Mouse (Mus musculus): ENCODE results near the gene Clasrp. TPM values are rescaled to one million over a fixed set of nuclear protein-coding genes. Genes with fewer than 3 reads are reported as not detected.

The Clasrp gene
- polyA plus RNA-seq, 1 experiment from 2014 or later: 66.1 TPM

DNA sequence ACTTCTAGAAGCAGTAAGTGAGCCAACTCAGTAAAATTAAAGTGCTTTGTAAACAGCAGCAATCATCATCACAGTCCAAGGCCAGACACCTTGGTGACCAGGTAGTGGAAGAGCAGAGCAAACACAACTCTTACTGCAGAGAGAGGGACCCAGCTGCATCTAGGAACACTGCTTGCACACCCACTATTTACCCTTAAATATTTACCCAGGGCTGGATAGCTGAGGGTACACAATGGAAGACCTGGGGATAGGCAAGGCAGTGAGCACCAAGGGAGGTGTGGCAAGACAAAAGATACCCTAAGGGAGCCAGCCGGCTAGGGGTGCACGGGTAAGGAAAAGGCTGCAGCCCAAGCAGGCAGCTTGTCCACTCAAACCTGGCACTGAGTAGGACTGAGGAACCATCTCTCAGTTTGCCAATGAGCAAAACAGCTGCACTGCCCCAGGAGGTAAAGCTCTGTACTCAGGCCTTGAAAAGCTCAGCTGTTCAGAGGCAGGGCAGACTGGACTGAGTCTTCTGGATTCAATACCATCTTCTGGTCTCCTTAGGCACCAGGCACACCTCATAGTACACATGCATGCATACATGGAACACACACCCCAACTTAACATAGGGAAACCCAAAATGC is 56.8 kb downstream of the Clasrp start:
- 56% methylated on average over 2 of the region's 2 CpGs for WGBS
- Histone ChIP-seq H3K4me2 (replicated peaks) (no peak overlapping the region), H3K4me3 (replicated peaks) (no peak overlapping the region), H3K4me1 (peaks cover 31% of the 10 kb centered on the region), H3K27me3 (no peaks in the 10 kb centered on the region), H3K36me3 (no peaks in the 10 kb centered on the region), H3K9ac (no peak overlapping the region), H3K27ac (replicated peaks) (no peak overlapping the region), H3K9me3 (replicated peaks) (no peaks in the 10 kb centered on the region)
- ATAC-seq (ENCODE audit: insufficient number of reproducible peaks, low FRiP score, low TSS enrichment, low read depth): no peak

DNA sequence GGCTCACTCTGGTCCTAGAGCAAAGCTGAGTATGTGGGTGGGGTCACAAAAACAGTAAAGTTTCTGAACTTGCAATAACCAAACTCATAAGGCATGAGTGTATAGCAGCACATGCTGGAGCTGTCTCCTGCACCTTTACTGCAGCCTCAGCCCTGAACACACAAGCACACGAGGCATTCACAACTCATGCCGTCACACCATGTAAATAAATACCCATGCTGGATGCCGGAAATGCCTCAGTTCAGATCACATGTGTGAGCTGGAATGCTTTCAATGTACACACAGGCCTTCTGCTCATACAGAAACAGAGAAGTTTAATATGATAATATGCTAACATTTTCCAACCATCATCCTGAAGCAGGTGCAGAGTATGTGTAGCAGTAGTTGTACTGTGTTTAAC is 58.3 kb downstream of the Clasrp start:
- Histone ChIP-seq H3K36me3 (no peaks in the 10 kb centered on the region), H3K4me3 (replicated peaks) (no peak overlapping the region), H3K27me3 (no peaks in the 10 kb centered on the region), H3K4me1 (peaks cover 37% of the 10 kb centered on the region), H3K9me3 (replicated peaks) (no peaks in the 10 kb centered on the region), H3K27ac (replicated peaks) (no peak overlapping the region), H3K4me2 (replicated peaks) (no peak overlapping the region), H3K9ac (no peak overlapping the region)
- 35% methylated on average over 3 of the region's 3 CpGs for WGBS
- no peak for ATAC-seq (ENCODE audit: insufficient number of reproducible peaks, low FRiP score, low TSS enrichment, low read depth)

DNA sequence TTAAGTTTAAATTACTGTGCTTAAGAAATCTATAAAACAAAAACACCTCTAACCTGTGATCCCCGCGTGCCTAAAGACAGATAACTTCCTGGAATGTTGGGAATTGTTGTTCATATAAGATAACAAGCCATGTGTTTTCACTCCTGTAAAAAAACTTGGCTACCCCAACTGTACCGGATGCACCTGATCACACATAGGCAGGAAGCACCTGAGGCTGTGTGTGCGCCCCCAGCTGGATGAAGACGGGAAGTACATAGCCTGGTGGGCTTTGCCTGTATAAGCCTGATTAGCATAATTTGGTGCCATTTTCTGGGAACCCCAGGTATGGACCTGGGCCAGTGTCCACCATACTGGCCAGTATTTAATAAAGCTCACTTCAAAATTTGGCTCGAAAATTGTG is 60.7 kb downstream of the Clasrp start:
- Histone ChIP-seq H3K4me3 (replicated peaks) (no peak overlapping the region), H3K27me3 (no peaks in the 10 kb centered on the region), H3K4me1 (peaks cover 41% of the 10 kb centered on the region), H3K4me2 (replicated peaks) (no peak overlapping the region), H3K9me3 (replicated peaks) (no peaks in the 10 kb centered on the region), H3K9ac (no peak overlapping the region), H3K27ac (replicated peaks) (no peak overlapping the region), H3K36me3 (no peaks in the 10 kb centered on the region)
- ATAC-seq (ENCODE audit: insufficient number of reproducible peaks, low FRiP score, low TSS enrichment, low read depth): no peak
- WGBS: 46% methylated on average over 6 of the region's 6 CpGs

DNA sequence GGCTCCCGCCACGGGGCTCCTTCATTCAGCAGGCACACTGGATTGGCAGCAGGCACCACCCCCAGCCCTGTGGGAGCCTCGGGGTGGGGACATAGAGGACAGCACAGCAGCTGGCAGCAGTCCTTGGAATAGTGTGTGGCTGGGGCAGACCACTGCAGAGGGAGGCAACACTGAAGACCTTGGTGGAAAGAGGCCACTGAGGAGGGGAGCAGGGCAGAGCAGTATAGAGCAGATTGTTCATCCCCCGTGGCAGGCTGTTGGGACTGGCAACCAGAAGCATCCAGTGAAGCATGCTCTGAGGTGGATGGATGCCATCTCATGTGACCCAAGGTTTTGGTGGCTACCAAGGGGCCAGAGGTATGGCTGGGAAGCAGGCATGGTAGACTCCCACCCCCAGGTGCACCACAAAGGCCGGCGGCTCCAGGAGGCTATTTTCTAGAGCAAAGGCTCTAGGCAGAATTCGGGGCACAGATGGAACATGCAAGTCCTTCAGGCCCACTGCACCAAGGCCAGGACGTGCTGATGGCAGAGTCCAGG is 62.1 kb downstream of the Clasrp start:
- Histone ChIP-seq H3K4me2 (replicated peaks) (no peak overlapping the region), H3K36me3 (no peaks in the 10 kb centered on the region), H3K9ac (no peak overlapping the region), H3K27ac (replicated peaks) (peak overlapping the region; percentile 60), H3K9me3 (replicated peaks) (no peaks in the 10 kb centered on the region), H3K4me3 (replicated peaks) (no peak overlapping the region), H3K4me1 (peaks cover 36% of the 10 kb centered on the region), H3K27me3 (no peaks in the 10 kb centered on the region)
- ATAC-seq (ENCODE audit: insufficient number of reproducible peaks, low FRiP score, low TSS enrichment, low read depth): peak; percentile 84
- 53% methylated on average over 8 of the region's 8 CpGs for WGBS

DNA sequence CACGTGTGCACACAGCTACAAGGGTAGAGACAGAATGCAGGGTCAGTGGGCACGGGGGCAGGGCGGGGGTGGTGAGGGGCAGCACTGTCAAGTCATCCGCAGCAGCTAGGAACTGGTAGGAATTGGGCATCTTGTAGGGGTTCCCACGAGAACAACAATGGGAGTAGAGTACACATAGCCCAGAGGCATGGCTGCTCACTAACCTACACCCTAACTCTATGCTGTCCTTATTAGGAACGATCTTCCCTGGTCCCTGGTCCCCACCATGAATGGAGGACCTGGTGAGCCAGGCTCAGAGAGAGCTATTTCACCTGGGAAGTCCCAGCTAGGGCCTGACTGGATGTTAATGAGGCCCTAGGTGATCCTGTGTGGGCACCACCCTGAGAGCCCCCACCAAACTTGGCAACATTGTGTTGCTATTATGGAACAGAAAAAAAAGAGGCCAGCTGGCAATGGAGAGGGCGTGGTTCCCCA is 62.6 kb downstream of the Clasrp start:
- WGBS: 73% methylated on average over 7 of the region's 7 CpGs
- Histone ChIP-seq H3K27me3 (no peaks in the 10 kb centered on the region), H3K4me1 (peaks cover 36% of the 10 kb centered on the region), H3K4me2 (replicated peaks) (no peak overlapping the region), H3K27ac (replicated peaks) (peak overlapping the region; percentile 60; the same call in 1 of the 2 replicates), H3K36me3 (no peaks in the 10 kb centered on the region), H3K9me3 (replicated peaks) (no peaks in the 10 kb centered on the region), H3K9ac (no peak overlapping the region), H3K4me3 (replicated peaks) (no peak overlapping the region)
- peak; percentile 11 for ATAC-seq (ENCODE audit: insufficient number of reproducible peaks, low FRiP score, low TSS enrichment, low read depth)

DNA sequence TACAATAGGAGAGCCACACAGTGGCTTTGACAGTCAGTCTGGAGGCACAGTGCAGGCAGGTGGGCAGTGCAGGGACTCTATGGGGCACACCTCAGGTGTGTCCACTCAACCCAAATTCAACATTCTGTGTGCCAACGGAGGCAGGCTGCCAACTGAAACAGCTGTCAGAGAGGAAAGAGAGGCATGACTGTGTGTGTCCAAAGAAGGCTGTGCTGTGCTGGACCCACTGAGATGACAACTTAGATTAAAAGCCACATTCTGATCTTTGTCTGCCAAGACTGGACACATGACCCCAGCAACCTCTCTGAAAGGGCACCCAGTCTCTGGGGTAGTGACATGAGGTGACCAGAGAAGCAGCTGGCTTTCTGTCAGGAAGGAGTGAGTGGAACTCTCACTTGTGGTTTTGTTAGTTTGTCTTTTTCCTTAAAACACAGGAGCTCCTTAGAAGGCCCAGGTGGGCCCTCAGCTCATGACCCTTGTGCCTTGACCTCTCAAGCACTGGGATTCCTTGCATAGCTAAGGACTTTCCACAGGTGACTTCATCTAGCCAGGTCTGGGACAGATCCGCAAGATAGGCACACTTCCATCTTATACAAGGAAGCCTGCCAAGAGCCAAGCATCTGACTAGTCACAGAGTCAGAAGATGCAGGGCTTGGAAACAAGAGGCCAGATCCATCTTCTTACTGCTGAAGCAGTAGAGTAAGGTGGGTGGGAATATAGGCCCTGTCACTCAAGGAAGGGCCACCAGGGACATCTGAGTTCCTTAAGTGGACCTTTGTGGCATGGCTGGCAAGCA is 63.3 kb downstream of the Clasrp start:
- H3K27ac ChIP-seq (replicated peaks): no peak overlapping the region
- H3K4me3 ChIP-seq (replicated peaks): no peak overlapping the region
- H3K9ac ChIP-seq: no peak overlapping the region
- peaks cover 29% of the 10 kb centered on the region for H3K4me1 ChIP-seq
- 87% methylated on average over 2 of the region's 2 CpGs for WGBS
- no peaks in the 10 kb centered on the region for H3K27me3 ChIP-seq
- no peaks in the 10 kb centered on the region for H3K36me3 ChIP-seq
- H3K9me3 ChIP-seq (replicated peaks): no peaks in the 10 kb centered on the region
- ATAC-seq (ENCODE audit: insufficient number of reproducible peaks, low FRiP score, low TSS enrichment, low read depth): no peak
- no peak overlapping the region for H3K4me2 ChIP-seq (replicated peaks)

DNA sequence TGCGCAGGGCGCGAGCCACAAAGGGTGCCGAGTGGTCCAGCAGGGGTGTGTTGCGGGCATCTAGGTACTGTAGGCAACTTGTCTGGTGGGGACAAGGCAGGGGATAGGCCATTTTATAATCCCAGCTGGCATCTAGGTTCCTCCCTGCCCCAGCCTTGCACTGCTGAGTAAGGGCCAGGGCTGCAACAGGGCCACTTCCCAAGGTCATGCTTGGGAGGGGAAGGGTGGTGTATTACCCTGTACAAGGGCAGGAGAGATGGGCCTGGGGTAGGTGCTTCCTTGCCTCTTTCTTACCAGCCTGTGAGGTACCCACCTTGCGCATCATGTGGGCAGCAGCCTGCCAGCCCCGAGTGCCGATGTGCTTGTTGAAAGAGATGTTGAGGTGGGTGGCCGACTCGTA is 69.6 kb downstream of the Clasrp start:
- ATAC-seq (ENCODE audit: insufficient number of reproducible peaks, low FRiP score, low TSS enrichment, low read depth): no peak

DNA sequence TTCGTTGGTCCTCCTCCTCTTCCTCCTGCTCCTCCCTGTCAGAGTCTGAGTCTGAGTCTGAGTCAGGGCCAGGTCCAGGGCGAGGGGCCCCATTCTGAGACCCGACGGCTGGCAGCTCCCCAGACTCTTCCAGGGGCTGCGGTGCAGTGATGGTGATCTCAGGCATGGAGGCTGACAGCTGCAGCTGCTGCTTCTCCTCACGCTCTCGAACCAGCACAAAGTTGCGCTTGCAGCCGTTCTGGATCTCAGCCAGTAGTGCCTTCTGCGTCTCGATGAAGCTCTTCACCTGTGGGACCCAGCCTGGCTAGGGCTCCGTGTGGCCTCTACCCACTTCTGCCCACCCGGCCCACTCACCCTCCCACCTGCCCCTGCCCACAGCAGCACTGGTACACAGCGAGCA is 72.0 kb downstream of the Clasrp start:
- H3K4me3 ChIP-seq (replicated peaks): no peak overlapping the region
- no peak for ATAC-seq (ENCODE audit: insufficient number of reproducible peaks, low FRiP score, low TSS enrichment, low read depth)
- no peak overlapping the region for H3K27ac ChIP-seq (replicated peaks)
- WGBS: 86% methylated on average over 14 of the region's 14 CpGs
- no peaks in the 10 kb centered on the region for H3K9me3 ChIP-seq (replicated peaks)
- no peak overlapping the region for H3K4me2 ChIP-seq (replicated peaks)
- H3K4me1 ChIP-seq: no peaks in the 10 kb centered on the region
- no peak overlapping the region for H3K9ac ChIP-seq
- H3K27me3 ChIP-seq: no peaks in the 10 kb centered on the region
- H3K36me3 ChIP-seq: peaks cover 74% of the 10 kb centered on the region

More for the DNA sequence above, 69.6 kb downstream of the Clasrp start:
- H3K36me3 ChIP-seq: peaks cover 60% of the 10 kb centered on the region
- H3K9ac ChIP-seq: no peak overlapping the region
- WGBS: 93% methylated on average over 10 of the region's 10 CpGs
- H3K27me3 ChIP-seq: no peaks in the 10 kb centered on the region
- no peaks in the 10 kb centered on the region for H3K4me1 ChIP-seq
- H3K4me2 ChIP-seq (replicated peaks): no peak overlapping the region
- H3K9me3 ChIP-seq (replicated peaks): no peaks in the 10 kb centered on the region
- no peak overlapping the region for H3K27ac ChIP-seq (replicated peaks)
- H3K4me3 ChIP-seq (replicated peaks): no peak overlapping the region

DNA sequence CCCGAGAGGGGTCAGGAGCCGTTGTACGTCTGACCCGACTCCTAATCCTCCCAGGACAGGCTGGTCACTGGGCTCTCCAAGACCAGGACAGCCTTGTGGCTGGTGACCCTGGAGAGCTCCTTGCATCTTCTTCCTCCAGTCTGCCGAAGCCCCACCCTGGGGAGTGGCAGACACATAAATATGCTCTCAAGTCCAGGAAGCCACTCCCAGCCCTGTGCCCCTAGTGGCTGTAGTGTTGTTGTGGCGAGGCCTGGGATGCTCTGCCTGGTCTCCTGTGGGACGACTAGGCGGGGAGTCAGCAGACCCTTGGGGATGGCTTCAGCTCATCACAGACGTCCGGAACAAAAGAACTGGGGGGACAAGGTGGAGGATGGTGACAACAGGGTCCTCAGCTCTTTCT is 73.2 kb downstream of the Clasrp start:
- H3K4me3 ChIP-seq (replicated peaks): no peak overlapping the region
- H3K36me3 ChIP-seq: peaks cover 74% of the 10 kb centered on the region
- no peaks in the 10 kb centered on the region for H3K4me1 ChIP-seq
- ATAC-seq (ENCODE audit: insufficient number of reproducible peaks, low FRiP score, low TSS enrichment, low read depth): no peak
- H3K9me3 ChIP-seq (replicated peaks): no peaks in the 10 kb centered on the region
- H3K27me3 ChIP-seq: no peaks in the 10 kb centered on the region
- no peak overlapping the region for H3K27ac ChIP-seq (replicated peaks)
- 75% methylated on average over 10 of the region's 10 CpGs for WGBS
- H3K9ac ChIP-seq: no peak overlapping the region
- no peak overlapping the region for H3K4me2 ChIP-seq (replicated peaks)

All from embryonic facial prominence, embryonic 15.5 days (tissue).